23 mouse cellular contexts compared by ENCODE assay signal in genomic region chr2:80542801-80543200, GRCm38 (mm10).
"Had no signal": no experiment of that assay in that cellular context is flagged by ENCODE, and none has a peak within 500 bp of the region (broad histone marks: within the 10 kb centered on the region; RNA-seq: fewer than 3 reads in every experiment).

No protein-coding gene starts in this region.

- H3K9me3 ChIP-seq: heart, embryonic 13.5 days; heart, embryonic 15.5 days; hindbrain, embryonic 13.5 days; hindbrain, embryonic 15.5 days; limb, embryonic 13.5 days; limb, embryonic 15.5 days; liver, embryonic 13.5 days had no signal

- H3K9ac ChIP-seq: heart, embryonic 13.5 days; heart, embryonic 15.5 days; hindbrain, embryonic 13.5 days; hindbrain, embryonic 15.5 days; limb, embryonic 13.5 days; limb, embryonic 15.5 days; liver, embryonic 13.5 days had no signal

- DNase-seq: gastrocnemius, postnatal 14 days; gastrocnemius, postnatal 36 days; heart, adult 11 months; heart, adult 2 months; heart, postnatal 14 days; heart, postnatal 36 days; kidney, adult 11 months; kidney, adult 2 months; kidney, adult 9 months; kidney, postnatal 10 days; kidney, postnatal 25 days; kidney, postnatal 4 days; left cerebral cortex, postnatal 4 days; liver, embryonic 13.5 days had no signal

- ATAC-seq: hindbrain, postnatal 0 days had no signal

- H3K4me1 ChIP-seq: heart, embryonic 13.5 days; heart, embryonic 15.5 days; hindbrain, embryonic 13.5 days; hindbrain, embryonic 15.5 days; limb, embryonic 13.5 days; limb, embryonic 15.5 days; liver, embryonic 13.5 days had no signal

- H3K27me3 ChIP-seq: heart, embryonic 13.5 days; heart, embryonic 15.5 days; hindbrain, embryonic 13.5 days; hindbrain, embryonic 15.5 days; limb, embryonic 13.5 days; limb, embryonic 15.5 days; liver, embryonic 13.5 days had no signal

- H3K4me3 ChIP-seq: heart, adult 2 months; heart, embryonic 13.5 days; heart, embryonic 15.5 days; hindbrain, embryonic 13.5 days; hindbrain, embryonic 15.5 days; layer of hippocampus, adult 2 months; limb, embryonic 13.5 days; limb, embryonic 15.5 days; liver, embryonic 13.5 days had no signal

- H3K27ac ChIP-seq: heart, adult 2 months; heart, embryonic 13.5 days; heart, embryonic 15.5 days; hindbrain, embryonic 13.5 days; hindbrain, embryonic 15.5 days; hindbrain, postnatal 0 days; layer of hippocampus, adult 2 months; limb, embryonic 13.5 days; limb, embryonic 15.5 days; liver, embryonic 13.5 days had no signal

- H3K4me2 ChIP-seq: heart, embryonic 11.5 days; heart, embryonic 13.5 days; heart, embryonic 15.5 days; hindbrain, embryonic 13.5 days; hindbrain, embryonic 15.5 days; limb, embryonic 13.5 days; limb, embryonic 15.5 days; liver, embryonic 13.5 days had no signal
